Mouse (Mus musculus) heart, embryonic 10.5 days (tissue): ENCODE measurements around the gene Zfp207. TPM values are rescaled to one million over a fixed set of nuclear protein-coding genes. Genes with fewer than 3 reads are reported as not detected.

Source experiments
- polyA plus RNA-seq: library from polyadenylated mRNA; unstranded; fragments of >200 nt; fragmentation: Nextera tagmentation; extraction: Ambion mirVana; gene quantifications from 2 replicates; pipeline ENCODE4 v1.2.1, GENCODE M21; 2016

The Zfp207 gene
- polyA plus RNA-seq, 1 experiment from 2014 or later = 222 TPM

Other genes with a start within 250 kb of the Zfp207 start
- 35.4 and 36.6 TPM in 2 replicates for gene Tefm, start 241.1 kb upstream of the Zfp207 start, polyA plus RNA-seq
- gene Adap2, start 229.2 kb upstream of the Zfp207 start, polyA plus RNA-seq = 0.18 and 0.46 TPM in 2 replicates
- gene Rnf135, start 199.4 kb upstream of the Zfp207 start, polyA plus RNA-seq = 8.8 and 9.4 TPM in 2 replicates
- gene Rhot1, start 174.3 kb upstream of the Zfp207 start, polyA plus RNA-seq = 57.0 and 63.2 TPM in 2 replicates
- gene Rhbdl3, start 82.4 kb upstream of the Zfp207 start, polyA plus RNA-seq = 0.39 and 1.2 TPM in 2 replicates
- 15.0 and 17.2 TPM in 2 replicates for gene 5730455P16Rik, start 5.2 kb upstream of the Zfp207 start, polyA plus RNA-seq
- gene Psmd11, start 45.3 kb downstream of the Zfp207 start, polyA plus RNA-seq = 248 and 309 TPM in 2 replicates
- gene Cdk5r1, start 93.7 kb downstream of the Zfp207 start, polyA plus RNA-seq = 0.34 and 0.72 TPM in 2 replicates